31 mouse cellular contexts compared by ENCODE assay signal in the genomic region with DNA sequence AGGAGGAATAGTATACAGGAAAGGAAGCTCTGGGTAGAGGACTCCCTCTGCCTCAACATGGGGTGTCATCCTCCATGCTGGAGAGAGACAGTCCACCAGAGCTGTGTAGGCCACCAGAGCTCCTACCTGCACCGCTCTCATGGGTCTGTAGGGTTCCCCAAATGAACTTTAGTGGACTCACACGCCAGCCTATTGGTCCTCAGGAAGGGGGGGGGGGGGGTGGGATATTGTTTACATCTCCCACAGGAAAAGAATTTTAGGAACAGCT. TPM values are rescaled to one million over a fixed set of nuclear protein-coding genes. Genes with fewer than 3 reads are reported as not detected.
DNase-seq lines count a peak whose midpoint lies in the region; ATAC-seq lines count a peak whose summit lies in the region.
"Had no signal": no experiment of that assay in that cellular context is flagged by ENCODE, and none has a peak within 500 bp of the region (broad histone marks: within the 10 kb centered on the region; RNA-seq: fewer than 3 reads in every experiment).

No protein-coding gene starts in this region.

- no peak overlapping the region for H3K27ac ChIP-seq in heart, embryonic 15.5 days
- no peak overlapping the region for H3K27ac ChIP-seq in limb, embryonic 13.5 days
- H3K27ac ChIP-seq in limb, embryonic 10.5 days = no peak overlapping the region
- H3K27ac ChIP-seq in neural tube, embryonic 12.5 days = no peak overlapping the region
- H3K27ac ChIP-seq in midbrain, embryonic 16.5 days (ENCODE audit: low read length) = no peak overlapping the region
- H3K27ac ChIP-seq: embryonic facial prominence, embryonic 15.5 days had no signal

- H3K27me3 ChIP-seq in heart, embryonic 15.5 days = no peaks in the 10 kb centered on the region
- H3K27me3 ChIP-seq in limb, embryonic 13.5 days = no peaks in the 10 kb centered on the region
- H3K27me3 ChIP-seq in limb, embryonic 10.5 days (ENCODE audit: low read depth, poor library complexity, severe bottlenecking) = no peaks in the 10 kb centered on the region
- H3K27me3 ChIP-seq in neural tube, embryonic 12.5 days (replicated peaks) = no peaks in the 10 kb centered on the region
- no peaks in the 10 kb centered on the region for H3K27me3 ChIP-seq in midbrain, embryonic 16.5 days (ENCODE audit: control insufficient read depth, insufficient read depth, low read depth, low read length)
- H3K27me3 ChIP-seq: CH12.LX; embryonic facial prominence, embryonic 15.5 days had no signal

- intact Hi-C loops in heart, postnatal 25 days (cut with DNase I) = loop anchor here (1.0 to 10.0 kb wide), 7 partner anchors 48 to 492 kb away; no protein-coding TSS in a partner anchor

- no peak overlapping the region for H3K4me2 ChIP-seq in heart, embryonic 15.5 days
- H3K4me2 ChIP-seq in limb, embryonic 13.5 days (replicated peaks) = no peak overlapping the region
- no peak overlapping the region for H3K4me2 ChIP-seq in neural tube, embryonic 12.5 days (replicated peaks)
- H3K4me2 ChIP-seq in midbrain, embryonic 16.5 days (ENCODE audit: low read length) = no peak overlapping the region
- H3K4me2 ChIP-seq: embryonic facial prominence, embryonic 15.5 days; heart, embryonic 11.5 days had no signal

- H3K36me3 ChIP-seq in heart, embryonic 15.5 days = no peaks in the 10 kb centered on the region
- no peaks in the 10 kb centered on the region for H3K36me3 ChIP-seq in limb, embryonic 13.5 days
- H3K36me3 ChIP-seq in limb, embryonic 10.5 days = no peaks in the 10 kb centered on the region
- no peaks in the 10 kb centered on the region for H3K36me3 ChIP-seq in neural tube, embryonic 12.5 days
- H3K36me3 ChIP-seq in midbrain, embryonic 16.5 days (ENCODE audit: control insufficient read depth, insufficient read depth, low read length) = no peaks in the 10 kb centered on the region
- H3K36me3 ChIP-seq: embryonic facial prominence, embryonic 15.5 days; G1E had no signal

- no peak for DNase-seq in heart, postnatal 25 days (ENCODE audit: low spot score)
- DNase-seq in limb, embryonic 10.5 days (ENCODE audit: low spot score) = no peak
- no peak for DNase-seq in neural tube, embryonic 10.5 days (ENCODE audit: extremely low spot score, low spot score)
- no peak for DNase-seq in thymus, postnatal 4 days
- DNase-seq: adrenal gland, postnatal 36 days; B cell, adult 2 months; cerebellum, adult 9-11 months; gastrocnemius, postnatal 10 days; heart, adult 11 months; heart, postnatal 10 days; layer of hippocampus, adult 9-11 months; left cerebral cortex, postnatal 4 days; lung, adult 18-20 months; right cerebral cortex, postnatal 14 days had no signal

- H3K9me3 ChIP-seq in heart, embryonic 15.5 days (replicated peaks) = no peaks in the 10 kb centered on the region
- no peaks in the 10 kb centered on the region for H3K9me3 ChIP-seq in limb, embryonic 13.5 days
- H3K9me3 ChIP-seq in limb, embryonic 10.5 days (replicated peaks) = no peaks in the 10 kb centered on the region
- no peaks in the 10 kb centered on the region for H3K9me3 ChIP-seq in neural tube, embryonic 12.5 days
- H3K9me3 ChIP-seq in midbrain, embryonic 16.5 days (replicated peaks; ENCODE audit: control insufficient read depth, low read length, poor library complexity, severe bottlenecking) = no peaks in the 10 kb centered on the region
- H3K9me3 ChIP-seq: embryonic facial prominence, embryonic 15.5 days; G1E had no signal

- H3K4me1 ChIP-seq in heart, embryonic 15.5 days (replicated peaks) = no peaks in the 10 kb centered on the region
- no peaks in the 10 kb centered on the region for H3K4me1 ChIP-seq in limb, embryonic 13.5 days
- no peaks in the 10 kb centered on the region for H3K4me1 ChIP-seq in limb, embryonic 10.5 days
- H3K4me1 ChIP-seq in neural tube, embryonic 12.5 days = no peaks in the 10 kb centered on the region
- H3K4me1 ChIP-seq in midbrain, embryonic 16.5 days (ENCODE audit: control insufficient read depth, insufficient read depth, low read length) = no peaks in the 10 kb centered on the region
- H3K4me1 ChIP-seq: embryonic facial prominence, embryonic 15.5 days had no signal

- H3K9ac ChIP-seq in heart, embryonic 15.5 days = no peak overlapping the region
- H3K9ac ChIP-seq in limb, embryonic 13.5 days = no peak overlapping the region
- no peak overlapping the region for H3K9ac ChIP-seq in neural tube, embryonic 12.5 days
- no peak overlapping the region for H3K9ac ChIP-seq in midbrain, embryonic 16.5 days (ENCODE audit: low read depth, low read length)
- H3K9ac ChIP-seq: embryonic facial prominence, embryonic 15.5 days had no signal

- 0 out of 2 replicates have a peak, but pooled peaks have one; percentile 31 for ATAC-seq in heart, embryonic 15.5 days (replicated peaks; ENCODE audit: insufficient number of reproducible peaks, insufficient read depth, low FRiP score, low read depth)
- peak; percentile 70 for ATAC-seq in limb, embryonic 13.5 days (ENCODE audit: low FRiP score, low read depth)
- ATAC-seq in neural tube, embryonic 12.5 days (ENCODE audit: low FRiP score, low read depth) = peak; percentile 61; the same call in 1 of the 2 replicates
- ATAC-seq in midbrain, embryonic 16.5 days = peak; percentile 64
- ATAC-seq: intestine, embryonic 16.5 days; Patski had no signal

- 70% methylated on average over 2 of the region's 2 CpGs for WGBS in heart, embryonic 15.5 days
- WGBS in limb, embryonic 13.5 days = 75% methylated on average over 2 of the region's 2 CpGs
- WGBS in limb, embryonic 10.5 days = 75% methylated on average over 2 of the region's 2 CpGs
- 72% methylated on average over 2 of the region's 2 CpGs for WGBS in neural tube, embryonic 12.5 days
- 75% methylated on average over 2 of the region's 2 CpGs for WGBS in midbrain, embryonic 16.5 days

- H3K4me3 ChIP-seq in heart, embryonic 15.5 days = no peak overlapping the region
- H3K4me3 ChIP-seq in limb, embryonic 13.5 days = no peak overlapping the region
- H3K4me3 ChIP-seq in limb, embryonic 10.5 days = no peak overlapping the region
- no peak overlapping the region for H3K4me3 ChIP-seq in neural tube, embryonic 12.5 days
- H3K4me3 ChIP-seq in midbrain, embryonic 16.5 days (ENCODE audit: low read depth, low read length) = no peak overlapping the region
- H3K4me3 ChIP-seq: embryonic facial prominence, embryonic 15.5 days had no signal

RNA-seq across cellular contexts. Expression of gene Mmp7, which starts 23.0 kb away (rescaled TPM):
- not detected in 2 replicates for polyA plus RNA-seq in heart, embryonic 15.5 days (2015; fragmentation: Nextera tagmentation; extraction: Ambion mirVana)
- total RNA-seq in heart, postnatal 25 days (2021) = not detected
- polyA plus RNA-seq in limb, embryonic 13.5 days (2015; fragmentation: Nextera tagmentation; extraction: Ambion mirVana) = not detected in 2 replicates
- not detected in 2 replicates for polyA plus RNA-seq in limb, embryonic 10.5 days (2016; fragmentation: Nextera tagmentation; extraction: Ambion mirVana)
- not detected in 2 replicates for polyA plus RNA-seq in neural tube, embryonic 12.5 days (2016; fragmentation: Nextera tagmentation; extraction: Ambion mirVana)
- polyA plus RNA-seq in midbrain, embryonic 16.5 days (2015; fragmentation: Nextera tagmentation; extraction: Ambion mirVana) = not detected in 2 replicates
- total RNA-seq: adrenal gland, adult 18-20 months; adrenal gland, postnatal 36 days; CH12.LX; common myeloid progenitor, adult 5-6 weeks; G1E; gastrocnemius, postnatal 10 days; heart, postnatal 10 days; left cerebral cortex, adult 8-10 months; left cerebral cortex, postnatal 4 days; megakaryocyte-erythroid progenitor cell, adult 5-6 weeks had no signal
- polyA plus RNA-seq: embryonic facial prominence, embryonic 15.5 days; G1E; heart, embryonic 11.5 days; hindbrain, embryonic 16.5 days; kidney, embryonic 14.5 days; liver, adult 2 months; Patski had no signal

RNA-seq across cellular contexts. Expression of gene Tmem123, which starts 49.0 kb away (rescaled TPM):
- 84.6 and 88.9 TPM in 2 replicates for polyA plus RNA-seq in heart, embryonic 15.5 days (2015; fragmentation: Nextera tagmentation; extraction: Ambion mirVana)
- 10 to 100 TPM; 39.4 to 43.7 TPM for total RNA-seq in heart, postnatal 25 days (2021)
- polyA plus RNA-seq in limb, embryonic 13.5 days (2015; fragmentation: Nextera tagmentation; extraction: Ambion mirVana) = 71.7 and 73.1 TPM in 2 replicates
- polyA plus RNA-seq in limb, embryonic 10.5 days (2016; fragmentation: Nextera tagmentation; extraction: Ambion mirVana) = 89.2 and 90.5 TPM in 2 replicates
- polyA plus RNA-seq in neural tube, embryonic 12.5 days (2016; fragmentation: Nextera tagmentation; extraction: Ambion mirVana) = 66.4 and 70.4 TPM in 2 replicates
- 14.5 and 15.3 TPM in 2 replicates for polyA plus RNA-seq in midbrain, embryonic 16.5 days (2015; fragmentation: Nextera tagmentation; extraction: Ambion mirVana)
